In genomic region chr14:120539128-120539527, GRCm38 (mm10) we compare ENCODE assay signal across 30 mouse cellular contexts.
DNase-seq lines count a peak whose midpoint lies in the region; ATAC-seq and TF ChIP-seq lines count a peak whose summit lies in the region.
"Had no signal": no experiment of that assay in that cellular context is flagged by ENCODE, and none has a peak within 500 bp of the region (broad histone marks: within the 10 kb centered on the region; RNA-seq: fewer than 3 reads in every experiment).

No protein-coding gene starts in this region.

- no peak for TF ChIP-seq CTCF in midbrain, postnatal 0 days (IDR thresholded peaks at IDR 0.05)

- H3K9ac ChIP-seq in hindbrain, embryonic 15.5 days = no peak overlapping the region
- H3K9ac ChIP-seq in hindbrain, embryonic 13.5 days = no peak overlapping the region
- H3K9ac ChIP-seq in midbrain, postnatal 0 days (replicated peaks; ENCODE audit: low read length, poor library complexity, severe bottlenecking) = no peak overlapping the region
- no peak overlapping the region for H3K9ac ChIP-seq in midbrain, embryonic 11.5 days (ENCODE audit: low read length)
- H3K9ac ChIP-seq: embryonic facial prominence, embryonic 15.5 days; heart, embryonic 13.5 days; neural tube, embryonic 15.5 days had no signal

- WGBS in hindbrain, embryonic 15.5 days = 79% methylated on average over 2 of the region's 2 CpGs
- 77% methylated on average over 2 of the region's 2 CpGs for WGBS in hindbrain, embryonic 13.5 days
- 86% methylated on average over 2 of the region's 2 CpGs for WGBS in midbrain, postnatal 0 days
- WGBS in midbrain, embryonic 11.5 days = 79% methylated on average over 2 of the region's 2 CpGs
- WGBS in limb, embryonic 10.5 days = 73% methylated on average over 2 of the region's 2 CpGs

- no peaks in the 10 kb centered on the region for H3K27me3 ChIP-seq in hindbrain, embryonic 15.5 days
- no peaks in the 10 kb centered on the region for H3K27me3 ChIP-seq in hindbrain, embryonic 13.5 days
- H3K27me3 ChIP-seq in midbrain, postnatal 0 days (ENCODE audit: insufficient read depth, low read length) = no peaks in the 10 kb centered on the region
- H3K27me3 ChIP-seq in midbrain, embryonic 11.5 days (ENCODE audit: control insufficient read depth, insufficient read depth, low read length) = no peaks in the 10 kb centered on the region
- no peaks in the 10 kb centered on the region for H3K27me3 ChIP-seq in limb, embryonic 10.5 days (ENCODE audit: low read depth, poor library complexity, severe bottlenecking)
- H3K27me3 ChIP-seq: embryonic facial prominence, embryonic 15.5 days; heart, embryonic 13.5 days; neural tube, embryonic 15.5 days; Patski had no signal

- H3K4me3 ChIP-seq in hindbrain, embryonic 15.5 days = no peak overlapping the region
- no peak overlapping the region for H3K4me3 ChIP-seq in hindbrain, embryonic 13.5 days
- no peak overlapping the region for H3K4me3 ChIP-seq in midbrain, postnatal 0 days (ENCODE audit: low read depth, low read length)
- H3K4me3 ChIP-seq in midbrain, embryonic 11.5 days (ENCODE audit: low read depth, low read length) = no peak overlapping the region
- no peak overlapping the region for H3K4me3 ChIP-seq in limb, embryonic 10.5 days
- H3K4me3 ChIP-seq: embryonic facial prominence, embryonic 15.5 days; gastrocnemius, adult 2 months; heart, adult 2 months; heart, embryonic 13.5 days; midbrain, embryonic 10.5 days; neural tube, embryonic 15.5 days had no signal

- 0 out of 2 replicates have a peak, but pooled peaks have one; percentile 3 for ATAC-seq in hindbrain, embryonic 15.5 days (ENCODE audit: low FRiP score, low read depth)
- no peak for ATAC-seq in hindbrain, embryonic 13.5 days (ENCODE audit: low FRiP score)
- ATAC-seq in midbrain, postnatal 0 days (ENCODE audit: low FRiP score) = peak; percentile 13; the same call in 1 of the 2 replicates
- ATAC-seq in midbrain, embryonic 11.5 days (ENCODE audit: low FRiP score) = no peak
- ATAC-seq: forebrain, embryonic 16.5 days; intestine, embryonic 16.5 days; lung, postnatal 0 days; Patski had no signal

- no peak for DNase-seq in midbrain, postnatal 0 days (ENCODE audit: low spot score)
- DNase-seq in midbrain, embryonic 11.5 days (ENCODE audit: low spot score, missing footprints) = no peak
- DNase-seq in limb, embryonic 10.5 days (ENCODE audit: low spot score) = peak; percentile 9
- DNase-seq in adrenal gland, postnatal 14 days = no peak
- DNase-seq: adrenal gland, postnatal 25 days; B cell, adult 2 months; cerebellum, adult 11-12 months; cerebellum, adult 9-11 months; gastrocnemius, adult 2 months; gastrocnemius, postnatal 36 days; heart, adult 2 months; kidney, adult 8-10 months; kidney, postnatal 4 days; left cerebral cortex, postnatal 4 days; liver; lung, adult 18-20 months; retina, postnatal 1 day; right cerebral cortex, postnatal 14 days had no signal

- H3K4me1 ChIP-seq in hindbrain, embryonic 15.5 days (replicated peaks) = no peaks in the 10 kb centered on the region
- H3K4me1 ChIP-seq in hindbrain, embryonic 13.5 days (replicated peaks) = 0 out of 2 replicates have a peak, but pooled peaks cover 6% of the 10 kb centered on the region
- H3K4me1 ChIP-seq in midbrain, postnatal 0 days (ENCODE audit: insufficient read depth, low read length) = no peaks in the 10 kb centered on the region
- H3K4me1 ChIP-seq in midbrain, embryonic 11.5 days (ENCODE audit: control insufficient read depth, insufficient read depth, low read length) = no peaks in the 10 kb centered on the region
- H3K4me1 ChIP-seq in limb, embryonic 10.5 days = no peaks in the 10 kb centered on the region
- H3K4me1 ChIP-seq: embryonic facial prominence, embryonic 15.5 days had no signal

- no peaks in the 10 kb centered on the region for H3K9me3 ChIP-seq in hindbrain, embryonic 15.5 days
- H3K9me3 ChIP-seq in hindbrain, embryonic 13.5 days = no peaks in the 10 kb centered on the region
- H3K9me3 ChIP-seq in midbrain, postnatal 0 days (ENCODE audit: low read length) = no peaks in the 10 kb centered on the region
- H3K9me3 ChIP-seq in midbrain, embryonic 11.5 days (ENCODE audit: control insufficient read depth, low read length) = no peaks in the 10 kb centered on the region
- H3K9me3 ChIP-seq in limb, embryonic 10.5 days (replicated peaks) = no peaks in the 10 kb centered on the region
- H3K9me3 ChIP-seq: embryonic facial prominence, embryonic 15.5 days; heart, embryonic 13.5 days; midbrain, embryonic 10.5 days; neural tube, embryonic 15.5 days had no signal

- H3K36me3 ChIP-seq in hindbrain, embryonic 15.5 days = no peaks in the 10 kb centered on the region
- no peaks in the 10 kb centered on the region for H3K36me3 ChIP-seq in hindbrain, embryonic 13.5 days
- H3K36me3 ChIP-seq in midbrain, postnatal 0 days (ENCODE audit: insufficient read depth, low read length) = no peaks in the 10 kb centered on the region
- no peaks in the 10 kb centered on the region for H3K36me3 ChIP-seq in midbrain, embryonic 11.5 days (ENCODE audit: control insufficient read depth, insufficient read depth, low read length)
- H3K36me3 ChIP-seq in limb, embryonic 10.5 days = no peaks in the 10 kb centered on the region
- H3K36me3 ChIP-seq: embryonic facial prominence, embryonic 15.5 days; heart, embryonic 13.5 days; midbrain, embryonic 10.5 days; neural tube, embryonic 15.5 days had no signal

- H3K4me2 ChIP-seq in hindbrain, embryonic 15.5 days = no peak overlapping the region
- H3K4me2 ChIP-seq in hindbrain, embryonic 13.5 days = no peak overlapping the region
- no peak overlapping the region for H3K4me2 ChIP-seq in midbrain, postnatal 0 days (ENCODE audit: low read depth, low read length, poor library complexity, severe bottlenecking)
- no peak overlapping the region for H3K4me2 ChIP-seq in midbrain, embryonic 11.5 days
- H3K4me2 ChIP-seq: embryonic facial prominence, embryonic 15.5 days; heart, embryonic 13.5 days; neural tube, embryonic 15.5 days had no signal

- no peak overlapping the region for H3K27ac ChIP-seq in hindbrain, embryonic 15.5 days (replicated peaks)
- H3K27ac ChIP-seq in hindbrain, embryonic 13.5 days = no peak overlapping the region
- H3K27ac ChIP-seq in midbrain, postnatal 0 days (ENCODE audit: low read depth, low read length) = no peak overlapping the region
- H3K27ac ChIP-seq in midbrain, embryonic 11.5 days (ENCODE audit: low read depth, low read length) = no peak overlapping the region
- H3K27ac ChIP-seq in limb, embryonic 10.5 days = no peak overlapping the region
- H3K27ac ChIP-seq: embryonic facial prominence, embryonic 15.5 days; gastrocnemius, adult 2 months; heart, adult 2 months; heart, embryonic 13.5 days; kidney, postnatal 0 days; macrophage; midbrain, embryonic 10.5 days; neural tube, embryonic 15.5 days had no signal

Comparison
In these comparisons a context has a peak if more than half of its experiments do, and no peak if none do; other contexts are left out.
1. ATAC-seq: peak in hindbrain, embryonic 15.5 days (single experiment) and midbrain, postnatal 0 days (single experiment); none in hindbrain, embryonic 13.5 days (single experiment) and midbrain, embryonic 11.5 days (single experiment).